Mouse (Mus musculus) cerebellum, postnatal 25 days (tissue): Measurements from ENCODE around the gene Cybrd1.

ENCODE experiments used
- DNase-seq, 2 experiments: peaks; one replicate each; pipeline ENCODE4 v3.0.0; 2021; ENCODE audit warnings: mixed read lengths in 2 of 2

Cybrd1 gene

DNA sequence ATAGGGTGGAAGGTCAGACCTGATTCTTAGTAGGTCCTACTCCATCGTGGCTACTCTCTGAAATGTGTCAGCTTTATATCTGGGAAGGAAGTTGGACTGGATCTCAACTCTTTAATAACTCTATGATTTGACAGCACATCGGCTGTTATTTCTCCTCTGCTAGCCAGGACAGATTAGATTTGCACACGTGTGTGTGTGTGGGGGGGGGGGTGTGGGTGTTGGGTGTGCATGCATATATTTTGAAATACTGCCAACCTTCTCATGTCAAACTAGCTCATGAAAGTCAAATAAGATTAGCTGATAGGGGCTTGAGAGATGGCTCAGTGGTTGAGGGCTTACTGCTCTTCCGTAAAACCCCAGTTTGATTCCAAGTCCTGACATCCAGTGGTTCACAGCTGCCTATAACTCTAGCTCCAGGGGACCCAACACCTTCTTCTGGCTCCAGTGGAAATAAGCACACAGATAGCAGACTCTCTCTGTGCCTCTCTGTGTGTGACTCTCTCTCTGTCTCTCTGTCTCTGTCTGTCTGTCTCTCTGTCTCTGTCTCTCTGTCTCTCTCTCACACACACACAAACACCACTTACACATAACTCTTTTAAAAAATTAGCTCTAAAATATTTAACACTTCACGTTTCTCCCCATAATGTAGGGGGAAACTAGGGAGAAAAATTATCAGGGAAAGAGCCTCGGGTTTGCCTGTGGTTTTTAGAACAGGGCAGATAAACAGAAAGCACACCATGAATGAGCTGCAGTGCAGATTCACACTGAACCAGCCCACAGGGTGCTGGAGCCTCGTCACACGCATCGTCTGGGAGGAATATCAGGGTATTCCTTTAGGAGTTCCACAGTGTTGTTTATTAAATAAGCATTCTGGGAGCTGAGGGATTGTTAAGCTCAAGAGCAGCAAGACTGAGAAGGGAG lies 58.9 kb downstream of the Cybrd1 start:
- no peak for DNase-seq

DNA sequence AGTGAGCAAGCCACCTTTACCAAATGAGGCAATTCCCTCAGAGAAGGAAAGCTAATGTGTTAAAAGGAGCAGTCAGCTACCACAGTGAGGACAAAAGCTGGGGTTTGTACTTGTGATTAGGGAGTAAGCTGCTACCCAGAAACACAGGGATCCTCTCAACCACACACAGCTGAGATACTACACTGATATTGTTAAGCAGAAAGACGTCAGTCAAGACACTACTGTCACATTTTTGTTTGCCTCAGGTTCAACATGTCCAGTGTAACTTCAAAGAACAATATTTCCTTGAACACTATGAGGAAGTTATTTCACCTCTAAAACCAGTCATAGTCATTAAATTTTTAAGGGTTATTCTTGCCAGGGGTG lies 59.5 kb downstream of the Cybrd1 start:
- DNase-seq = no peak

DNA sequence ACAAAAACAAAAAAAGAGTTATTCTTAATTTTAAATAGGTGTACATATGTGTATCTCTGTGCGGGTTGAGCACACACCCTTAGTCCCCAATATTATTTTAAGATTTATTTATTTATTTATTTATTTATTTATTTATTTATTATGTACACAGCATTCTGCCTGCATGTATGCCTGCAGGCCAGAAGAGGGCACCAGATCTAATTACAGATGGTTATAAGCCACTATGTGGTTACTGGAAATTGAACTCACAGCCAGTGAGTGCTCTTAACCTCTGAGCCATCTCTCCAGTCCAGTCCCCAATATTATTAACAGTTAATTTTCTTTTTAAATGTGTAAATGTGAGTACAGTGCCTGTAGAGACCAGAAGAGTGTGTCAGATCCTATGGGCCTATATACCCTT lies 60.0 kb downstream of the Cybrd1 start:
- DNase-seq = no peak

DNA sequence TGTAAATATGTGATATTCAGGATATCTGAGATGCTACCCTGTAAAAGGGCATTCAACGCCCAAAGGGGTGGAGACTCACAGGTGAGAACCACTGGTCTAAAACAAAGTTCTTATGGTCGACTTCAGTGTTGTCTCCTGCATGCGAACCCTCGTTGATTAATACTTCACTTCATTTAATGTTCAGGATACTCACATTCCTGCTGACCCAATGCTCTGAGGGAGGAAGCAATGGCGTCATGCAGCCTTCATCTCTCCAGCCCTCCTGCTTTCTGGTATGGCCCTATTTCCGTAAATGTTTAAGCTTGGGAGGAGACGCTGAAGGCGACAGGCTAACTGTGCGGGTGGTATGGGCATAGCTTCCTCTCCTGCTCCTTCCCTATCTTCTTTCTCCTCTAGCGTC lies 62.0 kb downstream of the Cybrd1 start:
- DNase-seq = no peak

DNA sequence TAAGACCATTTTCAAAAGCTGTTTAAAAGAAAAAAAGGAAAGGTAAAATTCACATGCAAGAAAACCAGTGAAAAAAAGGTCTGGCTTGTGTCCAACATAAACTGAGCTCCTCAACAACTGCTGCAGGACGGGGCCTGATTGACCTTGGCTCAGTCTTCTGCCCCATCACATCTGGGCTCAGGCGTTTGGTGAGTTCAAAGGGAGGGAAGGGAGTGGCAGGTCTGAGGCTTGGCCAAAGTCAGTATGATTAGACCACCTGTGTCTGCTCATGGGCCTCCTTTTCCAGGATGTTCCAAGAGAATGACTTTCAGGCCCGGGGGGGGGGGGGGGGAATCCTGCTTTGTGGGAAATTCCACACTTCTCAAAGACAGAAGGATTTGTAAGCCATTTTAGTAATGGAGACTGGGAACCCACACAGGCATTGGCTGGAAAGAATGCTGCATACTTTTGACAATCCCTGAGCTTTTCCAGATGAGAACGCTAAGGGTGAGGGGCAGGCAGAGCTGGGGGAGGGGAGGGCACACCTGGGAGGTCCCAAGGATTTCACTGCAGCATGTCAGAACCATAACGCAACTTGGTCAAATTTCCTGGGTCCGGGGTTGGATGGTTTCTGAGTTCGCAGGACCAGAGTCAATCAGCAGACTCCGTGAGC lies 63.0 kb downstream of the Cybrd1 start:
- DNase-seq = no peak

DNA sequence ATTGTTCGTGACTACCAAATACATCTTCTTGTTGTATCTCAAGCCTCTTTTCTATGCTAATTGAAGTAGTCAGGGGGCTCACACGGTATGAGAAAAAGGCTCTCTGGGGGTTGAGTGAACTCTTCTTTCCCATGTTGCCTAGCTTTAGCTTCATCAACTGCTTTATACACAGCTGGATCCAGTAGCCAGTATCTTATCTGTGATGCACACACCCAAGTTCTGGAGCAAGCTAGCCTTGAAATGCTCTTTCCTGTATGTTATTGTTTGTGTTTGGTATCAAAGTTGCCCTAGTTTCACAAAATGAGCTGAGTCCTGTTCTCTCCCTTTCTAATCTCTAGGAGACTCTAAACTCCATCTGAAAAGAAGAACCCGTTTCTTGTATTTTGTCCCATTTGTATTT lies 70.2 kb downstream of the Cybrd1 start:
- DNase-seq = no peak

DNA sequence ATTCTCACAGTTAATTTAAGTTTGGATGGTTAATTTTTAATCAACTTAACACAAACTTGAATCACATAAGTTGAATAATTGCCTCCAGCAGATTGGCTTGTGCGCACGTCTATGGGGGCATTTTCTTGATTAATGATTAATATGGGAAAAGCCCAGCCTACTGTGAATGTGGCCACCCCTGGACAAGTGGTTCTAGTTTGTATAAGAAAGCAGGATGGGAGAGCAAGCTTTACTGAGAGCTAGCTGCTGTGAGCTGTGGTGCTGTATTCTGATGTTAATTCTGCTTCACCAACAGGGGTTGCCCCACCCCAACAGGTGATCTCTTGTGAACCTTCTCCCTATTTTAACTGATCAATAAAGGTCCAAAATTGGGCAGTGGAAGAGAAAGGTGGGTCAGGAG lies 71.1 kb downstream of the Cybrd1 start:
- DNase-seq = no peak

DNA sequence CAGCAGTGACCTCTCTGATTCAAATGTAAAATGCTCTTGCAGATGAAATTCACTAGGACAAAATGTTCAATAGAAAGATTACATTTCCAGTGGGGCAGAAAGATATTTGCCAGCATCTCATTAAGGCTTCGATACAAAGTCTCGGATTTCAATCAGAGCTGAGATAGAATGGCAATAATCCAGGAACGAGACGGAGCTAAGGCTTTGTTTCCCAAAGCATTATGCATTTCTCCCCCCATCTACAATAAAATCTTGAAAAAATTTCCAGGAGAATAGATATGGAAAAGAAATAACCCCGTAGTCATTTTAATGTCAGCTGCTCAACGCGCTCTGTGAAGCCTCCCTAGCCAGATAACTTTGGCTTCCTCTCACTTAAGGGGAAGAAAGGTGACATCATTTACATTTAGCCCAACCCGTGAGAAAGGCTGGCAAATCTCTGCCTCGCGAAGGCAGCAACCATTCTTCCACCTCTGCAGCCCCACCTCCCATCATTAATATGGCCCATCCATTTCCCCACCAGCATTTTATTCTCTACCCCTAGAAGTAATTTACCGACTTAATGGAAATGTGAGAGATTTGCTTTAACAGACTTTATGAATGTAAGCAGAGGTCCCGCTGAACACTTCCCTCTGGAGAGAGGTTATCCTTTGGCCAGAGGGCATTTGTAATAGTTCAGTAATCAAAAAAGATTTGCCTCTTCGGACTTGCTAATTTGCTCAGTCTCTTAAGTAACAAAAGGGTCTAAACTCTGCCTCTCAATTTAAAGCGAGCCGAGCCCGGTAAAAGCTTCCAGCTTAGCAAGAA lies 73.9 kb downstream of the Cybrd1 start:
- DNase-seq = peak in 1 of 2 experiments; percentile 4

DNA sequence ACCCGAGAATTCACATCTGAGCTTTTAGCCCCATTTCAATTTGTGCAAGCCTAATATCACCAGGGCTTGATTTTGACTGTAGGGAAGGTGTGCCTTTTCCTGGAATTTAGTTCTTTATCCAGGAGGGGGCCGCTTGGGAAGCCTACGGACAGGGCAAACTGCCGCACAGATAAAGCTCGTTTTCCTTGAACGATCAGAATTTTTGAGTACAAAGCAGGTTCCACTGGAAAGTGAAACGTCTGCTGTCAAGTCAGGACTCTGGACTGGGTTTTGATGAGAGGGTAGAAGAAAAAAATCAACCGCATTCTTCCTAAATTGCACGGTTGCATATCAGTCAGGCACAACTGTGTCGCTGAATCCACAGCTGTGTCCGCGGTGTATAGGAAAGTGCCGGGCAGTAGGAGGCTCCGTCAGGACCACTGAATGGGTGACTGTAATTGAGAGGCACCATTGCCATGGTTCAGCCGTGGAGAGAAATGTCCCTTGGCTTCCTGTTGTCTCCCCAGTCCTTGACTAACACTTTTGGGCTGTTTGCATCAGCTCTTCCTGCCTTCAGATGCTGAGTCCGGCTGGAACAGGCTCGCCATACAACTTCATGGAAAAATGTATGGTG lies 74.6 kb downstream of the Cybrd1 start:
- no peak for DNase-seq
